Mouse (Mus musculus): ENCODE results near the gene Ces1a.

The Ces1a gene

DNA sequence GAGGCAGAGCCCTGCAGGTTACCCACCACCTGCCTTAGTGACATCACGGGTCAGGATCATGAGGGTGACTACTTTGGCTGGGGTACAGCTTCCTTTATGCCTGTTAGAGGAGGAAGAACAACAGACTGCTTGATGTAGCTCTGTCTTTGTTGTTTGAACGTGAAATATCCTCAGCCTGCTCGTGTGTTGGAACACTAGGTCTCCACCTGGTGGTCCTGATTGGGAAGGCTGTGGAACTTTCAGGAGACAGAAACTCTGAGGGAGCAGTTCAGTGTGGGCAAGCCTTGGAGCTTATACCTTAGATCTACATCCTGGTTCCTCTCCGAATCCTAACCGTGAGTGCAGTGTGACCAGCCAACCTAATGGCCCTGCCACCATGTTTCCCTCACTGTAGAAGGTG is 26.3 kb downstream of the Ces1a start:
- no peak overlapping the region for H3K4me3 ChIP-seq (replicated peaks; ENCODE audit: low read length)
- H3K4me1 ChIP-seq (replicated peaks; ENCODE audit: low read depth, low read length), result no peaks in the 10 kb centered on the region
- H3K9me3 ChIP-seq (ENCODE audit: low read length), result no peaks in the 10 kb centered on the region
- TF ChIP-seq NANOG (IDR thresholded peaks at IDR 0.05; ENCODE audit: borderline replicate concordance, low read length) (no peak), POU5F1 (IDR thresholded peaks at IDR 0.05; ENCODE audit: borderline replicate concordance, low read length) (no peak), CTCF (conservative IDR thresholded peaks at IDR 0.05; ENCODE audit: low read length) (no peak)
- H3K27me3 ChIP-seq (ENCODE audit: insufficient read depth, low read length), result no peaks in the 10 kb centered on the region
- H3K36me3 ChIP-seq (ENCODE audit: insufficient read depth, low read length), result no peaks in the 10 kb centered on the region

DNA sequence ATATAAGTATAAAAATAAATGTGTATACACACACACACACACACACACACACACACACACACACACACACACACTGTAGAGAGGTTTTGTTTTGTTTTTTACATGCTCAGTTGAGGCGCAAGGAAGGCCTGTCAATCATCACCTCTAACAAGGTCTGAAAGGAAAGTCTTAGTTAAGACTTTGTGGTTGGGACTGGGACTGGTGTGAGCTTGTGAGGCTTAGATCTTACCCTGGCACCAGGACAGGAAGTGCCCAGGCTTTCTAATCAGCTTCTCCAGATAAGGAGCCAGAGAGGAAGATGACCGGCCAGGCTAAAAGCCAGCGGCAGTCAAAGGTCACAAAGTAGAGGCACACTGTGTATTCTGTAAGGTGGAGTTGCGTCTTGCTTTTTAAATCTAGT is 33.7 kb downstream of the Ces1a start:
- Histone ChIP-seq H3K4me3 (replicated peaks; ENCODE audit: low read length) (no peak overlapping the region), H3K27me3 (ENCODE audit: insufficient read depth, low read length) (no peaks in the 10 kb centered on the region), H3K36me3 (ENCODE audit: insufficient read depth, low read length) (no peaks in the 10 kb centered on the region), H3K4me1 (replicated peaks; ENCODE audit: low read depth, low read length) (no peaks in the 10 kb centered on the region), H3K9me3 (ENCODE audit: low read length) (no peaks in the 10 kb centered on the region)
- TF ChIP-seq NANOG (IDR thresholded peaks at IDR 0.05; ENCODE audit: borderline replicate concordance, low read length), result no peak
- no peak for TF ChIP-seq POU5F1 (IDR thresholded peaks at IDR 0.05; ENCODE audit: borderline replicate concordance, low read length)
- no peak for TF ChIP-seq CTCF (conservative IDR thresholded peaks at IDR 0.05; ENCODE audit: low read length)

DNA sequence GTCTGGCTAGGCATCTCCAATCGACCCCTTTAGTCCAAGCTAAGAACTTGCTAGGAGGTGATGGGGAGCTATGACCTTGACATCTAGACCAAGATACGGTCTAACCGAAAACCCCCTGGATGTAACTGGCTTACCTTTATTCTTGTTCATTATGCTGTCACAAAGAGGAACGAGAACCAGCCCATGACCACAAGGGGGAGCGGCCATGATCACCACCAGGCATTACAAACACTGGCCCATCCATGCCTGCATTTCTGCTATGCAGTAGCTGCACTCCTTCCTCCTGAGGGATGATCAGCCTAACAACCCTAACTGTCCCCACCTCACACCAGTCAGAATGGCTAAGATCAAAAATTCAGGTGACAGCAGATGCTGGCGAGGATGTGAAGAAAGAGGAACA is 35.8 kb downstream of the Ces1a start:
- Histone ChIP-seq H3K27me3 (ENCODE audit: insufficient read depth, low read length) (no peaks in the 10 kb centered on the region), H3K36me3 (ENCODE audit: insufficient read depth, low read length) (no peaks in the 10 kb centered on the region), H3K4me3 (replicated peaks; ENCODE audit: low read length) (no peak overlapping the region), H3K9me3 (ENCODE audit: low read length) (no peaks in the 10 kb centered on the region), H3K4me1 (replicated peaks; ENCODE audit: low read depth, low read length) (no peaks in the 10 kb centered on the region)
- TF ChIP-seq NANOG (IDR thresholded peaks at IDR 0.05; ENCODE audit: borderline replicate concordance, low read length) (no peak), POU5F1 (IDR thresholded peaks at IDR 0.05; ENCODE audit: borderline replicate concordance, low read length) (no peak), CTCF (conservative IDR thresholded peaks at IDR 0.05; ENCODE audit: low read length) (no peak)

DNA sequence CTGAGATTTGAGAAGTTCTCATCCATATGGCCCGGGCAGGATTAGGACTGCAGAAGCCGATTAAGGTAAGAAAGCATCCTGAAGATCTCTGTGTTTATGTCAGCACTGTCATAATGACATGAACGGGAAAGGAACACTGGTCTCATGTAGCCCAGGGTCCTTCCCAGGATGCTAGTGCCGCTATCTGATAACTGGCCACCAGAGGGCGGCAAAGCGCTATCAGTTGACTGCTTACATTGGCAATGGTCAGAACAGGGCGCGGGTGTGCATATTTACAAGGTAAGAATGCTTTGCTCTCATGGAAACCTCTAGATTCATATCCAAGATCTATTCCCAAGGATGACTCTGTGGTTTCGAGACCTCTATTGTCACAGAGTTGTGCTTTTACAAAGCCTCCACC is 36.6 kb downstream of the Ces1a start:
- Histone ChIP-seq H3K9me3 (ENCODE audit: low read length) (no peaks in the 10 kb centered on the region), H3K27me3 (ENCODE audit: insufficient read depth, low read length) (no peaks in the 10 kb centered on the region), H3K4me1 (replicated peaks; ENCODE audit: low read depth, low read length) (no peaks in the 10 kb centered on the region), H3K36me3 (ENCODE audit: insufficient read depth, low read length) (no peaks in the 10 kb centered on the region), H3K4me3 (replicated peaks; ENCODE audit: low read length) (no peak overlapping the region)
- TF ChIP-seq POU5F1 (IDR thresholded peaks at IDR 0.05; ENCODE audit: borderline replicate concordance, low read length) (no peak), CTCF (conservative IDR thresholded peaks at IDR 0.05; ENCODE audit: low read length) (0 out of 2 replicates have a peak, but pooled peaks have one; percentile 14), NANOG (IDR thresholded peaks at IDR 0.05; ENCODE audit: borderline replicate concordance, low read length) (no peak)

DNA sequence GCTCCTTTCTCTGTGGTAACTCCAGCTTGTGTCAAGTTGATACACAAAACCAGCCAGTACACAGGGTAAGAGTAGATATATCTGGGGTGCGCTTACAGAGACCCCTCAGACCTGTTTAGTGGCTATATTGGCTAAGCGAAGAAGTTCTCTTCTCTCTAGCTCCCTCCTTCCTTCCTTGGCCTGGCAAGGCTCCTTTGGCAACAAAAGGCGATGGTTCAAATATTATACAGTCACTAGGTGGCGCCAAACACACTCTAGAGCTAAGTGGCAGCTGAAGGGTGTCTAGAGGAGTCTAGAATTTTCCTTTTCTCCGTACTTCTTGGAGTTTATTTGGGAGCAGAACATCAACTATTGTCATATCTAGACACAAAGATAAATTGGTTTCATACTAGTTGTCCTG is 37.7 kb downstream of the Ces1a start:
- TF ChIP-seq POU5F1 (IDR thresholded peaks at IDR 0.05; ENCODE audit: borderline replicate concordance, low read length), result no peak
- TF ChIP-seq CTCF (conservative IDR thresholded peaks at IDR 0.05; ENCODE audit: low read length), result peak; percentile 37
- no peak overlapping the region for H3K4me3 ChIP-seq (replicated peaks; ENCODE audit: low read length)
- no peaks in the 10 kb centered on the region for H3K9me3 ChIP-seq (ENCODE audit: low read length)
- H3K36me3 ChIP-seq (ENCODE audit: insufficient read depth, low read length), result no peaks in the 10 kb centered on the region
- no peaks in the 10 kb centered on the region for H3K4me1 ChIP-seq (replicated peaks; ENCODE audit: low read depth, low read length)
- H3K27me3 ChIP-seq (ENCODE audit: insufficient read depth, low read length), result no peaks in the 10 kb centered on the region

DNA sequence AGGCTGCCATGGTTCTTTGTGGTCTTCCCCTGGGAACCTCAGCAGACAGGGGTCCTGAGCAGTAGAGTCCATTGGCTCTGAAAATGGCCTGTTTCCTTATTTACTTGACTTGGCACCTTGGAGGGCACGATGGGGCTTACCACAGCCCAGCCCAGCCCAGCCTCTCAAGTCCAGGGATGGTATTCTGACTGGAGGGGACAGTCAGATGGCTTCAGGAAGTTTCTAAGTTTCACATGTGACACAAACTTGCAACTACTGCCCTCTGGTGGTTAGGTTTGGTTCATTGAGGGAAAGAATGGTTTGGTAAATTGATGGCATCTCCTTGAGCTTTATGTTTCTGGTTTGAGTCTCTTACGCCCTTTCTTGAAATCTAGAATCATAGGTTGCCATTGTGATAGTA is 49.4 kb downstream of the Ces1a start:
- no peaks in the 10 kb centered on the region for H3K36me3 ChIP-seq (ENCODE audit: insufficient read depth, low read length)
- H3K27me3 ChIP-seq (ENCODE audit: insufficient read depth, low read length), result no peaks in the 10 kb centered on the region; the same call in 1 of the 2 replicates
- no peaks in the 10 kb centered on the region for H3K9me3 ChIP-seq (ENCODE audit: low read length)
- no peak overlapping the region for H3K4me3 ChIP-seq (replicated peaks; ENCODE audit: low read length)
- peak; percentile 18; the same call in 1 of the 2 replicates for TF ChIP-seq CTCF (conservative IDR thresholded peaks at IDR 0.05; ENCODE audit: low read length)
- TF ChIP-seq POU5F1 (IDR thresholded peaks at IDR 0.05; ENCODE audit: borderline replicate concordance, low read length), result no peak
- peaks cover 11% of the 10 kb centered on the region for H3K4me1 ChIP-seq (replicated peaks; ENCODE audit: low read depth, low read length)

DNA sequence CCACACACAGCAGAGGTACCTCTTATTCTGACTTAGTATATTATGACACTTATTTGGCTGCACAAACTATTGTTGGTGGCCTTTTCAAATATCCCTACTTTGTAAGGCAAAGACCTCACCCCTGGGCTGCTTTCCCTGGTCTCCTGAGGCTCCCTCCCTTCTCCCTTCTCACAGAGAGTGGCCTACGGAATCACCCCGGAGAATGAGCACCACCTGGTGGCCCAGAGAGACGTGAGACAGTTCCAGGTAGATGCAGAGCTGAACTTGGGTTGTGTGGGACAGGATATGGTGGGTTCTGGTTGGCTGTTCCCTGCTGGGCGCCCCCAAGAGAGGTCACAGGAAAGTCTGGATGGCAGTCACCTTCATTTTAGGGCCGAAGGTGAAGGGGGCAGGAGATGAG is 51.2 kb downstream of the Ces1a start:
- H3K9me3 ChIP-seq (ENCODE audit: low read length), result no peaks in the 10 kb centered on the region
- H3K27me3 ChIP-seq (ENCODE audit: insufficient read depth, low read length), result no peaks in the 10 kb centered on the region; the same call in 1 of the 2 replicates
- peaks cover 11% of the 10 kb centered on the region for H3K4me1 ChIP-seq (replicated peaks; ENCODE audit: low read depth, low read length)
- no peak overlapping the region for H3K4me3 ChIP-seq (replicated peaks; ENCODE audit: low read length)
- H3K36me3 ChIP-seq (ENCODE audit: insufficient read depth, low read length), result no peaks in the 10 kb centered on the region
- TF ChIP-seq CTCF (conservative IDR thresholded peaks at IDR 0.05; ENCODE audit: low read length) (0 out of 2 replicates have a peak, but pooled peaks have one; percentile 8), NANOG (IDR thresholded peaks at IDR 0.05; ENCODE audit: borderline replicate concordance, low read length) (no peak), POU5F1 (IDR thresholded peaks at IDR 0.05; ENCODE audit: borderline replicate concordance, low read length) (no peak)

DNA sequence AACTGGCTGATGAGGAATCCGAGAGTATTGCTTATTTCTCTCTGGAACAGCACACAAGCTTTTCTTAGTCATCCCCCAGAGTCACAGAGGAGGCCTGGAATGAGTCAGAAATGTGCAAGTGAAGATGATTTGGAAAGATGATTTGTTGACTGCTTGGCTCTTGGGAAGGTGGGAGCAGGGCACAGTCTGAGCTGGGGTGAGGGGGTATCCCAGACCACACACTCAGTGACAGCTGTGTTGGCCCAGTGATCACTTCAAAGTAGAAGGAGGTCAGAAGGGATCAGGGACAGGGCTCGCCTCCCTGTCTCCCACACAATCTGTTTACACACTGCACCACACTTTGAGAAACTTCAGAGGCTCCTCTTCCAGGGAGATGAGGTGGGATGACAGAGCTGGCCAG is 63.6 kb downstream of the Ces1a start:
- Histone ChIP-seq H3K9me3 (ENCODE audit: low read length) (no peaks in the 10 kb centered on the region), H3K4me3 (replicated peaks; ENCODE audit: low read length) (no peak overlapping the region), H3K27me3 (ENCODE audit: insufficient read depth, low read length) (no peaks in the 10 kb centered on the region), H3K36me3 (ENCODE audit: insufficient read depth, low read length) (no peaks in the 10 kb centered on the region), H3K4me1 (replicated peaks; ENCODE audit: low read depth, low read length) (no peaks in the 10 kb centered on the region)
- TF ChIP-seq POU5F1 (IDR thresholded peaks at IDR 0.05; ENCODE audit: borderline replicate concordance, low read length), result no peak
- TF ChIP-seq CTCF (conservative IDR thresholded peaks at IDR 0.05; ENCODE audit: low read length), result no peak
- no peak for TF ChIP-seq NANOG (IDR thresholded peaks at IDR 0.05; ENCODE audit: borderline replicate concordance, low read length)

DNA sequence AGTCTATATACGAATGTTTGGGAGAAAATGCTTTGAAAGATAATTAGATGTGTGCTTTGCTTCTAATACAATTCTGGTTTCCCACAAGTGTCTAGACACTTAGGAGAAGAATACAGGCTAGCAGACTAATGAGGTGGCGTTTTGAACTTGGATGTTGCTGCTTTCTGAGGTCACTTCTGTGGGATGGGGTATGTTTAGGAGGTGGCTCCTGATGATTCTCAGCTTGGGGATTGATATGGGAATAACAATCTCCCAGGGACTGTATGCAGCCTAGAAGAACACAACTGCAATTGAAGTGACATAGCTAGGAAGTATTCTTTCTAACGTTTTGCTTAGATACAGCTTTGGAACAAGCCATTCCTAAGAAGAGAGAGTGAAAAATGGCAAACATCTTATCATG is 65.5 kb downstream of the Ces1a start:
- TF ChIP-seq POU5F1 (IDR thresholded peaks at IDR 0.05; ENCODE audit: borderline replicate concordance, low read length) (no peak), CTCF (conservative IDR thresholded peaks at IDR 0.05; ENCODE audit: low read length) (no peak), NANOG (IDR thresholded peaks at IDR 0.05; ENCODE audit: borderline replicate concordance, low read length) (no peak)

More for the DNA sequence above, 65.5 kb downstream of the Ces1a start:
- Histone ChIP-seq H3K4me1 (replicated peaks; ENCODE audit: low read depth, low read length) (no peaks in the 10 kb centered on the region), H3K27me3 (ENCODE audit: insufficient read depth, low read length) (no peaks in the 10 kb centered on the region), H3K9me3 (ENCODE audit: low read length) (0 out of 2 replicates have a peak, but pooled peaks cover under 1% of the 10 kb centered on the region), H3K4me3 (replicated peaks; ENCODE audit: low read length) (no peak overlapping the region), H3K36me3 (ENCODE audit: insufficient read depth, low read length) (no peaks in the 10 kb centered on the region)
